ENCODE assay signal across 13 mouse cellular contexts in the genomic region with DNA sequence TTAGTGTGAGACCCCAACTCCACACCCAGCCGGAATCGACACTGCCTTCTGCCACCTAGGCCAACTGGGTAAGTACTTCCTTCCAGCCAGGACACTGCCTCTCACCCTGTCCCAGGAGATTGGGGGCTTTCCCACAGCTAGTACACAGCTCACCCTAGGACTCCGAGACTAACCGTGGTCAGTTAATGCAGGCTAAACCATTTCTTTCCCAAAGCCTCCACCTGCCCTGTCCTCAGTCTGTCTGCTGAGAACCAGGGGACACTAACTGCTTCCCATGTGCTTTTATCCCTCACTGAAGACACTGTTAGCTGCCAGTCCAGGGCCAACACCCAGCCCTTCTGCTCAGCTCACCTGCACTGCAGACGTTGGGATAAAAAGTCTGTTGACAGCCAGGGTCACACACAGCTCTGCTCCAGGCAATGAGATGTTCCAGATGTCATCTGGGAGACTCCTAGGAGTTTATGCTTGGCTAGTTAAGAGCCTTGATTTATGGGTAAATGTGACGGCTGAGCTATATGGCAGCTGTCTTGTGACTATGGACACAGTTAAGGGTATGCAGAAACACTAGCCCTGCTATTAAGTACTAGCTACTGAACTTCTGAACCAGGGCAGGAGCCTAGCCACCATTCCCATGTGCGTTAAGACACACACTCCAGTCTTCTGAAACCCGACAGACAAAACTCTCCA. TPM values are rescaled to one million over a fixed set of nuclear protein-coding genes. Genes with fewer than 3 reads are reported as not detected.
A peak's percentile ranks its signal among the peaks of the same experiment; 100 is the strongest.
DNase-seq lines count a peak whose midpoint lies in the region; ATAC-seq lines count a peak whose summit lies in the region.
"Had no signal": no experiment of that assay in that cellular context is flagged by ENCODE, and none has a peak within 500 bp of the region (broad histone marks: within the 10 kb centered on the region; RNA-seq: fewer than 3 reads in every experiment).

No protein-coding gene starts in this region.

- peaks cover 26% of the 10 kb centered on the region for H3K4me1 ChIP-seq in embryonic facial prominence, embryonic 12.5 days
- peaks cover 58% of the 10 kb centered on the region for H3K4me1 ChIP-seq in embryonic facial prominence, embryonic 10.5 days
- H3K4me1 ChIP-seq in kidney, embryonic 16.5 days (ENCODE audit: insufficient read depth, low read length): peaks cover 56% of the 10 kb centered on the region
- peaks cover 72% of the 10 kb centered on the region for H3K4me1 ChIP-seq in forebrain, embryonic 16.5 days (replicated peaks; ENCODE audit: control insufficient read depth, insufficient read depth, low read length)
- peaks cover 64% of the 10 kb centered on the region for H3K4me1 ChIP-seq in midbrain, embryonic 15.5 days

- 0 out of 2 replicates have a peak overlapping the region, but pooled peaks have one; percentile 12 for H3K27ac ChIP-seq in embryonic facial prominence, embryonic 12.5 days
- no peak overlapping the region for H3K27ac ChIP-seq in embryonic facial prominence, embryonic 10.5 days (replicated peaks)
- no peak overlapping the region for H3K27ac ChIP-seq in kidney, embryonic 16.5 days (ENCODE audit: low read length)
- peak overlapping the region; percentile 89 for H3K27ac ChIP-seq in forebrain, embryonic 16.5 days (ENCODE audit: low read length)
- H3K27ac ChIP-seq in midbrain, embryonic 15.5 days: peak overlapping the region; percentile 39
- H3K27ac ChIP-seq: embryonic facial prominence, embryonic 15.5 days had no signal

- no peak for ATAC-seq in embryonic facial prominence, embryonic 12.5 days (ENCODE audit: insufficient number of reproducible peaks, insufficient read depth, low FRiP score, low TSS enrichment)
- ATAC-seq in kidney, embryonic 16.5 days (ENCODE audit: low FRiP score, low TSS enrichment): peak; percentile 28; the same call in 1 of the 2 replicates
- no peak for ATAC-seq in forebrain, embryonic 16.5 days
- ATAC-seq in midbrain, embryonic 15.5 days (replicated peaks): no peak
- ATAC-seq: activated CD4-positive, CD25-positive, alpha-beta regulatory T cell, adult 4 months had no signal

- H3K9me3 ChIP-seq in embryonic facial prominence, embryonic 12.5 days: no peaks in the 10 kb centered on the region
- no peaks in the 10 kb centered on the region for H3K9me3 ChIP-seq in embryonic facial prominence, embryonic 10.5 days
- no peaks in the 10 kb centered on the region for H3K9me3 ChIP-seq in kidney, embryonic 16.5 days (ENCODE audit: low read length)
- no peaks in the 10 kb centered on the region for H3K9me3 ChIP-seq in forebrain, embryonic 16.5 days (ENCODE audit: control insufficient read depth, low read length)
- H3K9me3 ChIP-seq in midbrain, embryonic 15.5 days: no peaks in the 10 kb centered on the region
- H3K9me3 ChIP-seq: embryonic facial prominence, embryonic 15.5 days; heart, embryonic 12.5 days had no signal

- 77% methylated on average over 8 of the region's 8 CpGs for WGBS in embryonic facial prominence, embryonic 12.5 days
- WGBS in embryonic facial prominence, embryonic 10.5 days: 84% methylated on average over 8 of the region's 8 CpGs
- 44% methylated on average over 8 of the region's 8 CpGs for WGBS in kidney, embryonic 16.5 days
- WGBS in forebrain, embryonic 16.5 days: 57% methylated on average over 8 of the region's 8 CpGs
- WGBS in midbrain, embryonic 15.5 days: 78% methylated on average over 8 of the region's 8 CpGs

- DNase-seq in embryonic facial prominence, embryonic 10.5 days (ENCODE audit: low spot score): no peak
- DNase-seq in kidney, postnatal 36 days: no peak
- no peak for DNase-seq in yolk sac, embryonic 10.5 days (ENCODE audit: low spot score)
- no peak for DNase-seq in right cerebral cortex, postnatal 4 days
- DNase-seq: lung, postnatal 10 days had no signal

- peaks cover 10% of the 10 kb centered on the region; the same call in 1 of the 2 replicates for H3K36me3 ChIP-seq in embryonic facial prominence, embryonic 12.5 days
- H3K36me3 ChIP-seq in embryonic facial prominence, embryonic 10.5 days (replicated peaks): peaks cover 24% of the 10 kb centered on the region
- H3K36me3 ChIP-seq in kidney, embryonic 16.5 days (ENCODE audit: insufficient read depth, low read length): no peaks in the 10 kb centered on the region
- H3K36me3 ChIP-seq in forebrain, embryonic 16.5 days (ENCODE audit: control insufficient read depth, insufficient read depth): no peaks in the 10 kb centered on the region
- no peaks in the 10 kb centered on the region for H3K36me3 ChIP-seq in midbrain, embryonic 15.5 days (replicated peaks)

- H3K4me2 ChIP-seq in embryonic facial prominence, embryonic 12.5 days (replicated peaks): no peak overlapping the region
- no peak overlapping the region for H3K4me2 ChIP-seq in kidney, embryonic 16.5 days (replicated peaks; ENCODE audit: low read depth, low read length)
- H3K4me2 ChIP-seq in forebrain, embryonic 16.5 days (ENCODE audit: low read length): peak overlapping the region; percentile 18; the same call in 1 of the 2 replicates
- H3K4me2 ChIP-seq in midbrain, embryonic 15.5 days: no peak overlapping the region
- H3K4me2 ChIP-seq: embryonic facial prominence, embryonic 15.5 days; heart, embryonic 12.5 days; liver, embryonic 11.5 days had no signal

- H3K27me3 ChIP-seq in embryonic facial prominence, embryonic 12.5 days: no peaks in the 10 kb centered on the region
- no peaks in the 10 kb centered on the region for H3K27me3 ChIP-seq in embryonic facial prominence, embryonic 10.5 days (replicated peaks; ENCODE audit: low read depth, poor library complexity, severe bottlenecking)
- H3K27me3 ChIP-seq in kidney, embryonic 16.5 days (ENCODE audit: insufficient read depth, low read length): no peaks in the 10 kb centered on the region
- no peaks in the 10 kb centered on the region for H3K27me3 ChIP-seq in forebrain, embryonic 16.5 days (replicated peaks; ENCODE audit: control insufficient read depth, insufficient read depth, low read length)
- H3K27me3 ChIP-seq in midbrain, embryonic 15.5 days (replicated peaks): no peaks in the 10 kb centered on the region
- H3K27me3 ChIP-seq: embryonic facial prominence, embryonic 15.5 days; heart, embryonic 12.5 days had no signal

- H3K4me3 ChIP-seq in embryonic facial prominence, embryonic 12.5 days: no peak overlapping the region
- H3K4me3 ChIP-seq in embryonic facial prominence, embryonic 10.5 days: no peak overlapping the region
- H3K4me3 ChIP-seq in kidney, embryonic 16.5 days (ENCODE audit: low read length): no peak overlapping the region
- no peak overlapping the region for H3K4me3 ChIP-seq in forebrain, embryonic 16.5 days (replicated peaks; ENCODE audit: low read length)
- H3K4me3 ChIP-seq in midbrain, embryonic 15.5 days: no peak overlapping the region
- H3K4me3 ChIP-seq: embryonic facial prominence, embryonic 15.5 days; heart, embryonic 12.5 days had no signal

- H3K9ac ChIP-seq in embryonic facial prominence, embryonic 12.5 days: no peak overlapping the region
- H3K9ac ChIP-seq in kidney, embryonic 16.5 days (replicated peaks; ENCODE audit: low read length): no peak overlapping the region
- H3K9ac ChIP-seq in forebrain, embryonic 16.5 days (replicated peaks; ENCODE audit: low read depth, low read length): no peak overlapping the region
- no peak overlapping the region for H3K9ac ChIP-seq in midbrain, embryonic 15.5 days
- H3K9ac ChIP-seq: embryonic facial prominence, embryonic 15.5 days; heart, embryonic 12.5 days had no signal

RNA-seq across cellular contexts. Expression of a gene that starts 5.0 kb away (rescaled TPM):
- 15.3 and 15.9 TPM in 2 replicates for polyA plus RNA-seq in embryonic facial prominence, embryonic 12.5 days (2016; fragmentation: Nextera tagmentation; extraction: Ambion mirVana)
- 16.5 and 18.1 TPM in 2 replicates for polyA plus RNA-seq in embryonic facial prominence, embryonic 10.5 days (2016; fragmentation: Nextera tagmentation; extraction: Ambion mirVana)
- 12.5 and 13.7 TPM in 2 replicates for polyA plus RNA-seq in kidney, embryonic 16.5 days (2015; fragmentation: Nextera tagmentation; extraction: Ambion mirVana)
- 9.3 and 11.6 TPM in 2 replicates for polyA plus RNA-seq in forebrain, embryonic 16.5 days (2015; fragmentation: Nextera tagmentation; extraction: Ambion mirVana)
- polyA plus RNA-seq in midbrain, embryonic 15.5 days (2015; fragmentation: Nextera tagmentation; extraction: Ambion mirVana): 9.3 and 10.4 TPM in 2 replicates

RNA-seq across cellular contexts. Expression of a gene that starts 51.5 kb away (rescaled TPM):
- polyA plus RNA-seq in embryonic facial prominence, embryonic 12.5 days (2016; fragmentation: Nextera tagmentation; extraction: Ambion mirVana): 142 and 147 TPM in 2 replicates
- polyA plus RNA-seq in embryonic facial prominence, embryonic 10.5 days (2016; fragmentation: Nextera tagmentation; extraction: Ambion mirVana): 135 and 140 TPM in 2 replicates
- polyA plus RNA-seq in kidney, embryonic 16.5 days (2015; fragmentation: Nextera tagmentation; extraction: Ambion mirVana): 116 and 137 TPM in 2 replicates
- polyA plus RNA-seq in forebrain, embryonic 16.5 days (2015; fragmentation: Nextera tagmentation; extraction: Ambion mirVana): 132 and 146 TPM in 2 replicates
- polyA plus RNA-seq in midbrain, embryonic 15.5 days (2015; fragmentation: Nextera tagmentation; extraction: Ambion mirVana): 109 and 116 TPM in 2 replicates

Comparison
In these comparisons a context has a peak if more than half of its experiments do, and no peak if none do; other contexts are left out.
1. H3K27ac ChIP-seq: peak in embryonic facial prominence, embryonic 12.5 days (single experiment), forebrain, embryonic 16.5 days (single experiment) and midbrain, embryonic 15.5 days (single experiment); none in embryonic facial prominence, embryonic 10.5 days (single experiment) and kidney, embryonic 16.5 days (single experiment).